In genomic region chr17:65739874-65740725, GRCm38 (mm10) we compare ENCODE assay signal across 23 mouse cellular contexts. TPM values are rescaled to one million over a fixed set of nuclear protein-coding genes. Genes with fewer than 3 reads are reported as not detected.
DNase-seq lines count a peak whose midpoint lies in the region; ATAC-seq and TF ChIP-seq lines count a peak whose summit lies in the region.
"Had no signal": no experiment of that assay in that cellular context is flagged by ENCODE, and none has a peak within 500 bp of the region (broad histone marks: within the 10 kb centered on the region; RNA-seq: fewer than 3 reads in every experiment).

No protein-coding gene starts in this region.

- H3K27ac ChIP-seq in bone marrow macrophage, adult 2 months (ENCODE audit: insufficient read depth, low read depth, low read length): peak overlapping the region; percentile 33
- H3K27ac ChIP-seq: embryonic facial prominence, embryonic 10.5 days; forebrain, embryonic 13.5 days; heart, adult 2 months; hindbrain, embryonic 13.5 days; limb, embryonic 15.5 days had no signal

- no peaks in the 10 kb centered on the region for H3K27me3 ChIP-seq in megakaryocyte, embryonic 14.5 days (replicated peaks)
- no peaks in the 10 kb centered on the region for H3K27me3 ChIP-seq in myocyte (ENCODE audit: control insufficient read depth, insufficient read depth, insufficient read length)
- H3K27me3 ChIP-seq: forebrain, embryonic 13.5 days; hindbrain, embryonic 13.5 days; limb, embryonic 15.5 days had no signal

- TF ChIP-seq POLR2A in bone marrow macrophage, adult 2 months (IDR thresholded peaks at IDR 0.05; ENCODE audit: borderline replicate concordance, low read depth, low read length): no peak
- TF ChIP-seq POLR2A in myocyte (IDR thresholded peaks at IDR 0.05; ENCODE audit: insufficient read length, low read depth): no peak

- H3K9me3 ChIP-seq in megakaryocyte, embryonic 14.5 days: peaks cover 24% of the 10 kb centered on the region
- H3K9me3 ChIP-seq: forebrain, embryonic 13.5 days; hindbrain, embryonic 13.5 days; limb, embryonic 15.5 days had no signal

- peak overlapping the region; percentile 39 for H3K4me3 ChIP-seq in megakaryocyte, embryonic 14.5 days (replicated peaks)
- H3K4me3 ChIP-seq in bone marrow macrophage, adult 2 months (ENCODE audit: insufficient read depth, low read length): no peak overlapping the region
- H3K4me3 ChIP-seq in myocyte: no peak overlapping the region
- H3K4me3 ChIP-seq: embryonic facial prominence, embryonic 10.5 days; forebrain, embryonic 13.5 days; heart, adult 2 months; hindbrain, embryonic 13.5 days; limb, embryonic 15.5 days had no signal

- no peak overlapping the region for H3ac ChIP-seq in myocyte (ENCODE audit: control insufficient read depth, insufficient read length)

- H3K36me3 ChIP-seq in megakaryocyte, embryonic 14.5 days (replicated peaks; ENCODE audit: low read length): peaks cover 18% of the 10 kb centered on the region
- H3K36me3 ChIP-seq in myocyte (ENCODE audit: control insufficient read depth, insufficient read depth): peaks cover 11% of the 10 kb centered on the region
- H3K36me3 ChIP-seq: limb, embryonic 15.5 days had no signal

- H3K4me2 ChIP-seq in myocyte (ENCODE audit: low read depth): peak overlapping the region; percentile 47
- H3K4me2 ChIP-seq: forebrain, embryonic 13.5 days; hindbrain, embryonic 13.5 days; limb, embryonic 15.5 days had no signal

- H3K79me2 ChIP-seq in myocyte (ENCODE audit: control insufficient read depth, insufficient read depth): peaks cover 68% of the 10 kb centered on the region

- no peak; the same call in 1 of the 2 replicates for ATAC-seq in megakaryocyte, adult 5-6 weeks (ENCODE audit: poor library complexity, severe bottlenecking)
- ATAC-seq: forebrain, embryonic 13.5 days; intestine, embryonic 16.5 days had no signal

- DNase-seq in heart, adult 11 months: peak; percentile 85
- no peak for DNase-seq in heart, postnatal 14 days
- DNase-seq in thymus, postnatal 4 days: no peak
- DNase-seq in left cerebral cortex, postnatal 4 days: no peak
- DNase-seq: adrenal gland, postnatal 14 days; B cell, adult 2 months; cerebellum, adult 18-20 months; cerebellum, postnatal 25 days; gastrocnemius, postnatal 14 days; heart, adult 2 months; layer of hippocampus, postnatal 36 days; lung, postnatal 10 days; right cerebral cortex, adult 18-20 months; thymus, adult 2 months had no signal

- peaks cover 52% of the 10 kb centered on the region for H3K4me1 ChIP-seq in megakaryocyte, embryonic 14.5 days
- H3K4me1 ChIP-seq in bone marrow macrophage, adult 2 months (ENCODE audit: control insufficient read depth, insufficient read depth, low read length): peaks cover 45% of the 10 kb centered on the region
- H3K4me1 ChIP-seq: limb, embryonic 15.5 days had no signal

- no peak for TF ChIP-seq CTCF in bone marrow macrophage, adult 2 months (IDR thresholded peaks at IDR 0.05; ENCODE audit: low read depth, low read length)

- intact Hi-C loops in heart, postnatal 14 days (cut with DNase I): loop anchor here (2.0 kb wide), 1 partner anchor 27 kb away; no protein-coding TSS in a partner anchor
- intact Hi-C loops in left cerebral cortex, postnatal 4 days (cut with DNase I): no loop called here

TF ChIP-seq in myocyte, 11 proteins besides CTCF, POLR2A, EP300 and RAD21:
- TF ChIP-seq MYOD1 (IDR thresholded peaks at IDR 0.05; ENCODE audit: control insufficient read depth in 1 of 3, insufficient read length in 2 of 3, low read depth in 2 of 3) (peak in 1 of 3 experiments; percentile 19), MYOG (IDR thresholded peaks at IDR 0.05; ENCODE audit: control insufficient read depth in 1 of 3, insufficient read depth in 1 of 3, insufficient read length in 2 of 3, low read depth in 2 of 3) (no peak)

RNA-seq across cellular contexts. Expression of gene Rab31, which starts 32.5 kb away (rescaled TPM):
- total RNA-seq in heart, postnatal 14 days (2021): 10 to 100 TPM; 25.7 to 28.7 TPM
- polyA plus RNA-seq in megakaryocyte, embryonic 14.5 days (2012; ENCODE audit: insufficient read depth, low replicate concordance): 2.8 TPM in 1 of 2 replicates, not detected in the other
- total RNA-seq in megakaryocyte, adult 5-6 weeks (2015): 50.9 and 56.6 TPM in 2 replicates
- total RNA-seq in megakaryocyte, adult 5-6 weeks (2017): 85.0 and 90.9 TPM in 2 replicates
- 122 and 128 TPM in 2 replicates for polyA plus RNA-seq in bone marrow macrophage, adult 2 months (2012; ENCODE audit: insufficient read depth, insufficient read length, missing spikeins)
- polyA plus RNA-seq in myocyte (2012; fragmentation: generic; extraction: Trizol): 60.7 TPM
- total RNA-seq in left cerebral cortex, postnatal 4 days (2021): 10 to 100 TPM; 83.1 to 96.3 TPM

RNA-seq across cellular contexts. Expression of gene Ppp4r1, which starts 42.3 kb away (rescaled TPM):
- 10 to 100 TPM; 51.8 to 58.6 TPM for total RNA-seq in heart, postnatal 14 days (2021)
- polyA plus RNA-seq in megakaryocyte, embryonic 14.5 days (2012; ENCODE audit: insufficient read depth, low replicate concordance): 3.2 and 5.2 TPM in 2 replicates
- 57.8 and 78.5 TPM in 2 replicates for total RNA-seq in megakaryocyte, adult 5-6 weeks (2015)
- 57.3 and 58.5 TPM in 2 replicates for total RNA-seq in megakaryocyte, adult 5-6 weeks (2017)
- 58.9 and 64.0 TPM in 2 replicates for polyA plus RNA-seq in bone marrow macrophage, adult 2 months (2012; ENCODE audit: insufficient read depth, insufficient read length, missing spikeins)
- polyA plus RNA-seq in myocyte (2012; fragmentation: generic; extraction: Trizol): 44.9 TPM
- total RNA-seq in left cerebral cortex, postnatal 4 days (2021): 10 to 100 TPM; 80.6 to 86.3 TPM
